Mouse (Mus musculus): Measurements from ENCODE around the gene Pld2. TPM values are rescaled to one million over a fixed set of nuclear protein-coding genes. Genes with fewer than 3 reads are reported as not detected.
A peak's percentile ranks its signal among the peaks of the same experiment; 100 is the strongest.
"Not testable (repeated sequence)": the region's sequence is repeated elsewhere in the genome, so short reads cannot be mapped to it uniquely, and the experiment has no call there.

Gene Pld2
- polyA plus RNA-seq, 1 experiment from 2014 or later, result 4.7 TPM

DNA sequence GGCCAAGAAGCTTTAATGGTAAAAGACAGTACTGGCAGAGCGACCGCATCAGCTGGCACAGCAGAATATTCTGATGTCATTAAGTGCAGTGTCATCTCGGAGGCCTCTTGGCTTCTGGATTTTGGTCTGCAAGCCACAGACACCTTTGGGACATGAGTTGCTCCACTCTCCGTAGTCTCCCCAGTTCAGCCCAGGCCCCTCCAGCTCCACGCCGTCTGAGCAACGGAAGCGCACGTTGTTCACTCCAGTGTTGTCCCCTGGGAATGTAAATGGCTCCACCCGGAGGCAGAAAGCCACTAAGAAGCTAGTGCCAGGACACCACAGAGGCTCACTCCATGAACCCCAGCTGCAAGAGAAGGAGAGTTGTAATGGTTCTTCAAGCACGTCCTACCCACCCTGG, 26.3 kb upstream of the Pld2 start:
- no peak overlapping the region for H3K27ac ChIP-seq
- no peak for ATAC-seq (ENCODE audit: low FRiP score, low read depth)
- H3K9ac ChIP-seq, result no peak overlapping the region
- H3K4me2 ChIP-seq (replicated peaks), result no peak overlapping the region
- WGBS, result 56% methylated on average over 11 of the region's 11 CpGs
- no peak overlapping the region for H3K4me3 ChIP-seq
- no peaks in the 10 kb centered on the region for H3K36me3 ChIP-seq
- H3K4me1 ChIP-seq, result peaks cover 7% of the 10 kb centered on the region; the same call in 1 of the 2 replicates
- H3K9me3 ChIP-seq, result no peaks in the 10 kb centered on the region
- H3K27me3 ChIP-seq (replicated peaks), result no peaks in the 10 kb centered on the region

DNA sequence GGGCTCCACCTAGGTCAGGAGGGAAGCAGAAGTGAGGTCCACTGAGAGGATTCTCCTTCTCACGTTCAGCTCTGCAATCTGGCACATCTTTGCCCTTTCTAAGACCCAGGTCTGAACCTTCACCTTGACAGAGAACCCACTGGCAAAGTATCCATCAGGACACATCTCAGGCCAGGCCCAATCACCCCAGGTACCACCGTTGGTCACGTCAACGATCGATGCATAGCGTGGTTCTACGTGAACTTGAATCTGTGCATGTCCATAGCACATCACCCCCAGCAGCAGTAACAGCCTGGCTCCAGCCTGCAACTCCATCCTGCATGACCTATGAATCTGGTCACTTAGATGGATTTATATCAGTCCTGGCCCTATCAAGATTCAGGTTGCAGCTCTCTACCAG, 25.6 kb upstream of the Pld2 start, which contains the start of gene Vmo1:
Vmo1 (minus strand) TSS at position 329 of the 400 bp plus-strand sequence.
- peaks cover 7% of the 10 kb centered on the region; the same call in 1 of the 2 replicates for H3K4me1 ChIP-seq
- H3K4me2 ChIP-seq (replicated peaks), result no peak within 1 kb of the TSS
- H3K9me3 ChIP-seq, result no peaks in the 10 kb centered on the region
- H3K9ac ChIP-seq, result no peak within 1 kb of the TSS
- H3K27ac ChIP-seq, result no peak within 1 kb of the TSS
- H3K36me3 ChIP-seq, result no peaks in the 10 kb centered on the region
- WGBS, result 87% methylated on average over 7 of the region's 7 CpGs
- H3K4me3 ChIP-seq, result no peak within 1 kb of the TSS
- no peak for ATAC-seq (ENCODE audit: low FRiP score, low read depth)
- H3K27me3 ChIP-seq (replicated peaks), result peaks cover 1% of the 10 kb centered on the region; the same call in 1 of the 2 replicates

DNA sequence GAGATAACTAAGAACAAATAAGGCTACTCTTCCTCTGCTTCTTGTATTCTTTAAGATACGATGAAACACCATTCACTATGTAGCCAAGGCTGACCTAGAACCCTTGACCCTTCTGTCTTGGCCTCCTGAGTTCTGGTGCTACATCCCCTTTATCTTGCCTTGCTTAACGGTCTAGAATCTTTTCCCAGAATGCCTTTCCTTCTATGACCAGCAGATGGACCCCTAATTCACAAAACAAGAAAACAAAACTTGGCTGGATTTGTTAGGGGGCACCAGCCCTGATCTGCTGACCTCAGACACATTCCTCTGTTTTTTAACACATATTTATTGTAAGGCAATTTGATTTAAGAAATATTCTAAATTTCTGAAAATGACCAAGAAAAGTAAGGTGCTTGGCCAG, 23.5 kb upstream of the Pld2 start:
- Histone ChIP-seq H3K9me3 (no peaks in the 10 kb centered on the region), H3K4me2 (replicated peaks) (no peak overlapping the region), H3K27me3 (replicated peaks) (peaks cover 10% of the 10 kb centered on the region), H3K36me3 (no peaks in the 10 kb centered on the region), H3K27ac (no peak overlapping the region), H3K4me1 (peaks cover 10% of the 10 kb centered on the region), H3K4me3 (no peak overlapping the region), H3K9ac (no peak overlapping the region)
- 38% methylated on average over 2 of the region's 2 CpGs for WGBS
- no peak for ATAC-seq (ENCODE audit: low FRiP score, low read depth)

DNA sequence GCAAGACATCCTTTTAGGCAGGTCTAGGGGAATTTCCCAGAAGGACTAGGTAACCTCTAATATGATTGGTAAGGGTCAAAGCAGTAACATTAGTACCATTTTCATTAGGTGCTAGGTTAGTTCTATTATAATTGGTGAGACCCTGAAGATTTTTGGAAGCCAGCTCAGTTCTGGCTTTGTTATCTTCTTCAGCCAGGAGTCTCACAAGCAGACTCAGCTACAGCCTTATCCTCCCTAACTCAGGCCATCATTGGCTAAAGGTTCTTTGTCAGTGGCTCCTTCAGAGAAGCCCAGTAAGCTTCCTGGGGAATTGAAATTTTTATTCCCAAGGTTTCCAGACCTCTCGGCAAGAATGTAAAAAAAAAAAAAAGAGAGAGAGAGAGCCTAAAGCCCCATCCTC, 21.4 kb upstream of the Pld2 start:
- ATAC-seq (ENCODE audit: low FRiP score, low read depth), result no peak
- Histone ChIP-seq H3K27ac (no peak overlapping the region), H3K9me3 (no peaks in the 10 kb centered on the region), H3K4me2 (replicated peaks) (no peak overlapping the region), H3K4me3 (no peak overlapping the region), H3K36me3 (no peaks in the 10 kb centered on the region), H3K4me1 (peaks cover 10% of the 10 kb centered on the region), H3K9ac (no peak overlapping the region), H3K27me3 (replicated peaks) (peaks cover 10% of the 10 kb centered on the region)
- 71% methylated on average over 1 of the region's 1 CpGs for WGBS

DNA sequence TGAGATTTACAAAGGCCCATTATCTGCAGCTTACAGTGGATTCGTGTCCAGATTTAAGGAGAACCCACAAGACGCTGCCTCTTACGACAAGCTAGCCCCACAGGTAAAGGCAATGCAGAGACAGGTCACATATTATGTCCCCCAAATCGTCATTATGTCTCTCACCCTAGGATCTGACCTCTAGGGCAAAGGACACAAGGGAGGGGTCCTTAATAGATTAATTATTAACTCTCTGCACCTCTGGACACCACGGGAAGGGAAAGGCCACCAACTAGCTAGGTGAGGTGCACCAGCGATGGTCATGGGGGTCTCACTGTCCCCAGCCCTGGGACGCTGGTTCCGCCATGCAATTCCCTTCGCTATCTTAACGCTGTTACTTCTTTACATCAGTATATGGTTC, 20.9 kb upstream of the Pld2 start, which contains the start of gene Gltpd2:
Gltpd2 (plus strand) TSS at position 274 of the 400 bp plus-strand sequence.
- Histone ChIP-seq H3K4me2 (replicated peaks) (peak within 1 kb of the TSS; percentile 55), H3K27ac (no peak within 1 kb of the TSS), H3K27me3 (replicated peaks) (peaks cover 10% of the 10 kb centered on the region), H3K9ac (peak within 1 kb of the TSS; percentile 57), H3K9me3 (no peaks in the 10 kb centered on the region), H3K4me3 (peak within 1 kb of the TSS; percentile 7; the same call in 1 of the 2 replicates), H3K4me1 (peaks cover 10% of the 10 kb centered on the region), H3K36me3 (no peaks in the 10 kb centered on the region)
- 72% methylated on average over 10 of the region's 10 CpGs for whole genome bisulfite sequencing
- no peak for ATAC-seq (ENCODE audit: low FRiP score, low read depth)

DNA sequence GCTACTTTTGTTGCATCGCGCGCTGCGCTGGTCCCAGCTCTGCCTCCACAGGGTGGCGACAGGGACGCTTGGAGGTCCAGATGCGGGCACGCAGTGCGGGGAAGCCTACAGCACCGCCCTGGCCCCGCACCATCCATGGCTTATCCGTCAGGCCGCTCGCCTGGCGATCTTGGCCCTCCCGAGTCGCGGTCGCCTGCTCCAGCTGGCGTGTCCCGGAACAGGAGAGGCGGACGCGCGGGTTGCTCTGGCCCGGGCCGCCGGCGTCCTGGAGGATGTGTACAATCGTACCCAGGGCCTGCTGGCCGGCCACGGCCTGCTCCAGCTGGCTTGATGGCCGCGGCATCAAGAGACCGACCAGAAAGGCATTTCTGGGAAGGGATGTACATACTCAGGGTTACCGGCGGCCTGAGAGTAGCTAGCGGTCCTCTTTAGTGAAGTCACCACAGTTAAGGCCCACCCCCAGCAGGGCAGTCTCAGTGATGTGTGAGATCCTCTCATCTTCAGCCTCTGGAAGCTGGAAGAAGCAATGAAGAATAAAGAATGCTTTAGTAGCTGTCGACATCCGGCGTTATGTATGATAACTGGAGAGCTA, 19.6 kb upstream of the Pld2 start:
- no peaks in the 10 kb centered on the region for H3K9me3 ChIP-seq
- H3K27me3 ChIP-seq (replicated peaks), result peaks cover 10% of the 10 kb centered on the region
- peak overlapping the region; percentile 57 for H3K9ac ChIP-seq
- peaks cover 10% of the 10 kb centered on the region for H3K4me1 ChIP-seq
- 15% methylated on average over 41 of the region's 41 CpGs for WGBS
- no peaks in the 10 kb centered on the region for H3K36me3 ChIP-seq
- H3K4me2 ChIP-seq (replicated peaks), result peak overlapping the region; percentile 55
- H3K4me3 ChIP-seq, result peak overlapping the region; percentile 7; the same call in 1 of the 2 replicates
- H3K27ac ChIP-seq, result no peak overlapping the region
- ATAC-seq (ENCODE audit: low FRiP score, low read depth), result peak; percentile 52

DNA sequence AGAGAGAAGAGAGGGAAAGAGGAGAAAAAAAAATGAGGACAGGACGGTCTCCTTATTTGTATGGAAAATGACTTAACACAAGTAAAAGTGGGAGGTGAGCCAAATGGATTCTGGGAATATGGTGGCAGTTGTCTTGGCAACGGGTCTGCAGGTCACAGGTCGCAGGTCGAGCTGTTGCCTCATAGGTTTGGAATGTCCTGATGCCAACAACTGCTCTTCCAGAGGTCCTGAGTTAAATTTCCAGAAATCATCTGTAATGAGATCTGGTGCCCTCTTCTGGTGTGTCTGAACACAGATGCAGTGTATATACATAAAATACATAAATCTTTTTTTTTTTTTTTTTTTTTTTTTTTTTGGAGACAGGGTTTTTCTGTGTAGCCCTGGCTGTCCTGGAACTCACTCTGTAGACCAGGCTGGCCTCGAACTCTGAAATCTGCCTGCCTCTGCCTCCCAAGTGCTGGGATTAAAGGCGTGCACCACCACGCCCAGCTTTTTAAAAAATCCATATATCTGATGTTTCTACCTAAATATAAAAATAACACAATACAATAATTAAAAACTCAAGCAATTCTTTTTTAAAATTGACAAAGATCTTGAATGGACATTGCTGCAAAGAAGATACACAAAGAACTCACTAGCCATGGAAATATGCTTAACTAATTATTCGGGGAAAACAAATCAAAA, 16.4 kb upstream of the Pld2 start:
- WGBS, result 89% methylated on average over 8 of the region's 8 CpGs
- H3K27me3 ChIP-seq (replicated peaks); H3K4me3 ChIP-seq; H3K9me3 ChIP-seq; ATAC-seq (ENCODE audit: low FRiP score, low read depth); H3K9ac ChIP-seq; H3K4me2 ChIP-seq (replicated peaks); H3K27ac ChIP-seq: not testable (repeated sequence)
- Histone ChIP-seq H3K36me3 (peaks cover 22% of the 10 kb centered on the region), H3K4me1 (peaks cover 19% of the 10 kb centered on the region)

DNA sequence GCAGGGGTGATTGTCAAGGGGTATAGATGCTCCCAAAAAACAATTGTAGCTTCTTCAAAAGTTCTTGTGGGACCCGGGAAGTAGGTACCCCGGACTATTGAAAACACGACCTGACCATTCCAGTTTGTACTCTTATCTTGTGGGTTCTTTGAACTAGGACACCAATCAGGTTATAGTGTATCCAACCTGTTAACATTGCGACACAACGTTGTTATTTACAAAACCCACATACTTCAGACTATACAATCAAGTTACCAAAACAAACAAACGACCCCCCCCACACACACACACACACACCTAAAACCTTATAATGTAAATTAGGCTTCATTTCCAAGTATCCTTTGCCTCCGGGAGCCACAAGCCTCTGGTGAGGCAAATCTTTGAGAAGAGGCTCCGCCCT, 15.1 kb upstream of the Pld2 start:
- Histone ChIP-seq H3K4me3 (peak overlapping the region; percentile 16; the same call in 1 of the 2 replicates), H3K4me2 (replicated peaks) (peak overlapping the region; percentile 77), H3K27me3 (replicated peaks) (peaks cover 3% of the 10 kb centered on the region; the same call in 1 of the 2 replicates), H3K27ac (no peak overlapping the region), H3K9ac (no peak overlapping the region), H3K4me1 (peaks cover 19% of the 10 kb centered on the region), H3K9me3 (no peaks in the 10 kb centered on the region), H3K36me3 (peaks cover 31% of the 10 kb centered on the region)
- ATAC-seq (ENCODE audit: low FRiP score, low read depth), result peak; percentile 33
- 7% methylated on average over 8 of the region's 8 CpGs for WGBS

DNA sequence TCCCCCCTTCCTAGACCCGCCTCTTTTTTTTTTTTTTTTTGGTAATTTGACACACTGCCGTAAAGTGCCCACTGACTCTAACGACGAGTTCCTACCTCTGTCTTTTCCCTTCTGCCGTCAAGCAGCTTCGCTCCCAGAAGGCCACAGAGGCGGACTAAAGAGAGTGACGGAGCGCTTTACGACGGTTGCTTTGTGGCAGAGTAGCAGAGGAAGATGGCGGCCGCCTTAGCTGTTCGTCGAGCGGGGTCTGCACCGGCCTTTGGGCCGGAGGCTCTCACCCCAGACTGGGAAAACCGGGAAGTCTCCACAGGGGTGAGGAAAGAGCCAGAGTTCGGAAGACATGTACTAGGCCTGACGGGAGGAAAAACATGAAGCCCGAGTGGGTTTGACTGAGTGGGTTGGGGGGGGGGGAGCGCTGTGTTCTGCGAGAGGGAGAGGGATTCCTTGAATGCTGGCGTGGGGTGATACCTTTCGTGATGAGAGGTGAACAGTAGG, 14.6 kb upstream of the Pld2 start, which contains the start of gene Psmb6:
Psmb6 (plus strand) TSS at position 184 of the 495 bp plus-strand sequence.
- WGBS, result under 1% methylated on average over 26 of the region's 26 CpGs
- peak; percentile 88 for ATAC-seq (ENCODE audit: low FRiP score, low read depth)
- Histone ChIP-seq H3K27ac (no peak within 1 kb of the TSS), H3K9me3 (no peaks in the 10 kb centered on the region), H3K9ac (peak within 1 kb of the TSS; percentile 72), H3K4me2 (replicated peaks) (peak within 1 kb of the TSS; percentile 77), H3K27me3 (replicated peaks) (no peaks in the 10 kb centered on the region), H3K4me1 (peaks cover 15% of the 10 kb centered on the region), H3K4me3 (peak within 1 kb of the TSS; percentile 72), H3K36me3 (peaks cover 31% of the 10 kb centered on the region)

DNA sequence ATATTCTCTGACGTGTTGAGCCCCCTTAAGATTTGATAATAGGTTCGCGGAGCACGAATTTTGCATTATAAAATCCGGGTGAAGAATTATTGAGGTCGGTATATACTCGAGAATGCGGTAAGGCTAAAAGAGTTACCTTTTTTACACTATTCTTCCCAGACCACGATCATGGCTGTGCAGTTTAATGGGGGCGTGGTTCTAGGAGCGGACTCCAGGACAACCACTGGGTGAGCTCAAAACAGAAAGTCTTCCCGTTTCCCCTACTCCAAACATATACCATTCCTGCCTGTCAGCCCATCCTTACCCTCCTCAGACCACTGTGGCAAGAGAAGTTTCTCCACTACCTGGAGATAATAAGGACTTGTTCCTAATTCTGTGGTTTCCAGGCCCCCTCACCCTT, 14.1 kb upstream of the Pld2 start:
- peaks cover 31% of the 10 kb centered on the region for H3K36me3 ChIP-seq
- peak overlapping the region; percentile 72 for H3K4me3 ChIP-seq
- peaks cover 10% of the 10 kb centered on the region for H3K4me1 ChIP-seq
- H3K27ac ChIP-seq, result no peak overlapping the region
- peak overlapping the region; percentile 77 for H3K4me2 ChIP-seq (replicated peaks)
- no peaks in the 10 kb centered on the region for H3K27me3 ChIP-seq (replicated peaks)
- no peak for ATAC-seq (ENCODE audit: low FRiP score, low read depth)
- 3% methylated on average over 12 of the region's 12 CpGs for WGBS
- no peaks in the 10 kb centered on the region for H3K9me3 ChIP-seq
- H3K9ac ChIP-seq, result peak overlapping the region; percentile 72

DNA sequence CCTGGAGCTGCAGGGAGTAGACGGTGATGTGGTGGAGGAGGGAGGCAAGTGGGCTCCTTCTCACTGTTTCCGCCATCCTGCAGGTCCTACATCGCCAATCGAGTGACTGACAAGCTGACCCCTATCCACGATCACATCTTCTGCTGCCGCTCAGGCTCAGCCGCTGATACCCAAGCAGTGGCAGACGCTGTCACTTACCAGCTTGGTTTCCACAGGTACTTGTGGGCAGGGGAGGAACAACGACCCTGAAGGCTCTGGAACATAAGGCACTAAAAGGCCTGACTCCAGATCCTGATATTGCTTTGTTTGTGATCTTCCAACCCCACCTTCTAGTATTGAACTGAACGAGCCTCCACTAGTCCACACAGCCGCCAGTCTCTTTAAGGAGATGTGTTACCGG, 13.7 kb upstream of the Pld2 start:
- peak overlapping the region; percentile 77 for H3K4me2 ChIP-seq (replicated peaks)
- H3K36me3 ChIP-seq, result peaks cover 31% of the 10 kb centered on the region
- H3K9ac ChIP-seq, result peak overlapping the region; percentile 72
- peaks cover 10% of the 10 kb centered on the region for H3K4me1 ChIP-seq
- H3K27ac ChIP-seq, result no peak overlapping the region
- H3K27me3 ChIP-seq (replicated peaks), result no peaks in the 10 kb centered on the region
- no peak for ATAC-seq (ENCODE audit: low FRiP score, low read depth)
- peak overlapping the region; percentile 72 for H3K4me3 ChIP-seq
- 91% methylated on average over 12 of the region's 12 CpGs for WGBS
- no peaks in the 10 kb centered on the region for H3K9me3 ChIP-seq

DNA sequence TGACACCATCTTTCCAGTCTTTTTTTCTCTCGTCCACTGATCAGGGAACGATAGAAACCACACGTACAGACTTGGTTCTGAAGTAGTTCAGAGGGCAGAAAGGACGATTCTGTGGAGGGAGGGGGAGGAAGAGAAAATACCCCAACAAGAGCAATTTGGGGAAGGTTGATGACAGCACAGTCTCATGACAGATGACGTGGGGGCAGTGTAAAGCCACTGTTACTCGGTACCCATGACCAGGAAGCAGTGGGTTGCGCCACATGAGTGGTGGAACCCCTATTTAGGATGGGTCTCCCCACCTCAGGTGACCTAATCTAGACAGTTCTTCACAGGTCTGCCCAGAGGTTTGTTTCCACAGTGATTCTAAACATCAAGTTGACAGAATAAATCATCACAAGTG, 11.3 kb upstream of the Pld2 start:
- 89% methylated on average over 7 of the region's 7 CpGs for WGBS
- Histone ChIP-seq H3K4me3 (no peak overlapping the region), H3K4me2 (replicated peaks) (no peak overlapping the region), H3K27me3 (replicated peaks) (no peaks in the 10 kb centered on the region), H3K27ac (no peak overlapping the region), H3K36me3 (peaks cover 31% of the 10 kb centered on the region), H3K9ac (no peak overlapping the region), H3K4me1 (peaks cover 10% of the 10 kb centered on the region), H3K9me3 (no peaks in the 10 kb centered on the region)
- ATAC-seq (ENCODE audit: low FRiP score, low read depth), result no peak

Measured in neural tube, embryonic 12.5 days (tissue).